Mouse (Mus musculus) bone marrow macrophage, adult 2 months (primary cell): Measurements from ENCODE around the gene Exoc4.

Source experiments
- CTCF ChIP-seq: IDR thresholded peaks from 2 replicates; pipeline ENCODE4 v1.5.1; 2012; ENCODE audit warnings: low read depth, mild to moderate bottlenecking, low read length, moderate library complexity
- POLR2A ChIP-seq: IDR thresholded peaks from 2 replicates; pipeline ENCODE4 v1.6.1; 2012; ENCODE audit warnings: mild to moderate bottlenecking, low read depth, low read length, borderline replicate concordance

GRCm38 (mm10) chr6:33575947-33576346, 327.1 kb downstream of the Exoc4 start:
- TF ChIP-seq POLR2A (no peak), CTCF (no peak)
